8 mouse cellular contexts compared by ENCODE assay signal in genomic region chr6:100287334-100288015, GRCm38 (mm10). TPM values are rescaled to one million over a fixed set of nuclear protein-coding genes. Genes with fewer than 3 reads are reported as not detected.
DNase-seq lines count a peak whose midpoint lies in the region; ATAC-seq lines count a peak whose summit lies in the region.

Gene Rybp, minus strand, starts transcription at chr6:100287485.

- H3K4me1 ChIP-seq in forebrain, embryonic 10.5 days: peaks cover 37% of the 10 kb centered on the region
- peaks cover 8 to 34% of the 10 kb centered on the region in 2 experiments for H3K4me1 ChIP-seq in heart, embryonic 14.5 days (ENCODE audit: control insufficient read depth in 2 of 2, insufficient read depth in 2 of 2, low read length in 2 of 2)
- peaks cover 43% of the 10 kb centered on the region for H3K4me1 ChIP-seq in liver, embryonic 12.5 days

- under 1% methylated on average over 82 of the region's 112 CpGs for WGBS in forebrain, embryonic 10.5 days
- under 1% methylated on average over 60 of the region's 112 CpGs for WGBS in heart, embryonic 14.5 days
- under 1% methylated on average over 61 of the region's 112 CpGs for WGBS in liver, embryonic 12.5 days (ENCODE audit: insufficient replicate concordance)

- peak within 1 kb of the TSS; percentile 89 for H3K9ac ChIP-seq in heart, embryonic 14.5 days (ENCODE audit: low read length)
- peak within 1 kb of the TSS; percentile 89 for H3K9ac ChIP-seq in liver, embryonic 12.5 days

- H3K27me3 ChIP-seq in forebrain, embryonic 10.5 days (ENCODE audit: poor library complexity, severe bottlenecking): peaks cover 45% of the 10 kb centered on the region
- H3K27me3 ChIP-seq in heart, embryonic 14.5 days (ENCODE audit: control insufficient read depth, insufficient read depth, low read length): peaks cover 4% of the 10 kb centered on the region
- H3K27me3 ChIP-seq in liver, embryonic 12.5 days (replicated peaks): peaks cover 33% of the 10 kb centered on the region; the same call in 1 of the 2 replicates
- H3K27me3 ChIP-seq in splenic B cell, adult 2 months (ENCODE audit: control insufficient read depth, insufficient read depth, low read length, poor library complexity, severe bottlenecking): no peaks in the 10 kb centered on the region

- H3K9me3 ChIP-seq in forebrain, embryonic 10.5 days: no peaks in the 10 kb centered on the region
- no peaks in the 10 kb centered on the region for H3K9me3 ChIP-seq in heart, embryonic 14.5 days (ENCODE audit: control insufficient read depth, low read length)
- no peaks in the 10 kb centered on the region for H3K9me3 ChIP-seq in liver, embryonic 12.5 days (replicated peaks)

- peak within 1 kb of the TSS; percentile 80 for H3K4me3 ChIP-seq in forebrain, embryonic 10.5 days
- H3K4me3 ChIP-seq in heart, embryonic 14.5 days (ENCODE audit: control insufficient read depth in 1 of 2, insufficient read depth in 1 of 2, low read depth in 1 of 2, low read length in 2 of 2): peak within 1 kb of the TSS; percentile 67 to 86
- H3K4me3 ChIP-seq in liver, embryonic 12.5 days: peak within 1 kb of the TSS; percentile 83

- H3K27ac ChIP-seq in forebrain, embryonic 10.5 days: peak within 1 kb of the TSS; percentile 98
- peak within 1 kb of the TSS; percentile 79 to 95 for H3K27ac ChIP-seq in heart, embryonic 14.5 days (replicated peaks in 1 of 2; ENCODE audit: control insufficient read depth in 1 of 2, insufficient read depth in 1 of 2, low read depth in 2 of 2, low read length in 2 of 2)
- peak within 1 kb of the TSS; percentile 92 for H3K27ac ChIP-seq in liver, embryonic 12.5 days

- peak; percentile 88 to 90 for DNase-seq in CD8-positive naive resting alpha-beta T cell, adult 2 months (ENCODE audit: low read depth in 2 of 2, low spot score in 2 of 2)
- peak; percentile 75 for DNase-seq in c-Kit-positive CD71-negative TER-119-negative erythroid progenitor cells, embryonic 14.5 days (ENCODE audit: low read depth)
- peak; percentile 89 for DNase-seq in forebrain, embryonic 10.5 days (ENCODE audit: extremely low spot score, low spot score)
- peak; percentile 97 for DNase-seq in kidney, postnatal 14 days
- DNase-seq in naive thymus-derived CD4-positive, alpha-beta T cell, adult 2 months (ENCODE audit: low read depth): peak; percentile 94
- peak; percentile 94 for DNase-seq in splenic B cell, adult 2 months (ENCODE audit: low read depth, low spot score)

- peaks cover 4% of the 10 kb centered on the region; the same call in 1 of the 2 replicates for H3K36me3 ChIP-seq in forebrain, embryonic 10.5 days (replicated peaks)
- H3K36me3 ChIP-seq in heart, embryonic 14.5 days (ENCODE audit: control insufficient read depth, insufficient read depth, low read length): 0 out of 2 replicates have a peak, but pooled peaks cover 2% of the 10 kb centered on the region
- no peaks in the 10 kb centered on the region; the same call in 1 of the 2 replicates for H3K36me3 ChIP-seq in liver, embryonic 12.5 days
- H3K36me3 ChIP-seq in splenic B cell, adult 2 months (ENCODE audit: control insufficient read depth, insufficient read depth, low read length, poor library complexity, severe bottlenecking): no peaks in the 10 kb centered on the region

- H3K4me2 ChIP-seq in heart, embryonic 14.5 days (ENCODE audit: low read length): peak within 1 kb of the TSS; percentile 99
- peak within 1 kb of the TSS; percentile 100 for H3K4me2 ChIP-seq in liver, embryonic 12.5 days

- peak; percentile 94 for ATAC-seq in heart, embryonic 14.5 days (ENCODE audit: insufficient number of reproducible peaks, insufficient read depth, low FRiP score, low read depth)
- peak; percentile 89 for ATAC-seq in liver, embryonic 12.5 days

RNA-seq across cellular contexts. Expression of gene Rybp, which starts in this region (rescaled TPM):
- 11.9 and 12.8 TPM in 2 replicates for polyA plus RNA-seq in forebrain, embryonic 10.5 days (2016; fragmentation: Nextera tagmentation; extraction: Ambion mirVana)
- 7.5 and 8.3 TPM in 2 replicates for polyA plus RNA-seq in heart, embryonic 14.5 days (2014; fragmentation: Nextera tagmentation; extraction: Ambion mirVana)
- polyA plus RNA-seq in liver, embryonic 12.5 days (2016; fragmentation: Nextera tagmentation; extraction: Ambion mirVana): 9.8 and 10.0 TPM in 2 replicates

Comparison
In these comparisons a context has a peak if more than half of its experiments do, and no peak if none do; other contexts are left out.
1. Peak in every context shown above with its lines: DNase-seq, ATAC-seq, H3K4me3 ChIP-seq and H3K27ac ChIP-seq.